Mouse (Mus musculus): ENCODE measurements around the gene Tmem192.

- TF ChIP-seq POLR2A (IDR thresholded peaks at IDR 0.05; ENCODE audit: extremely low read depth, insufficient read depth, low read length) (no peak), CTCF (IDR thresholded peaks at IDR 0.05; ENCODE audit: extremely low read depth, insufficient read depth, low read length) (no peak)
Measured at GRCm38 (mm10) chr8:65018423-65018822, 71.4 kb downstream of the Tmem192 start, which contains the start of the genes Trim61 and Trim60.

Data from cortical plate, adult 2 months (tissue).